Mouse (Mus musculus): ENCODE measurements around the gene G3bp2.
"Not testable (repeated sequence)": the region's sequence is repeated elsewhere in the genome, so short reads cannot be mapped to it uniquely, and the experiment has no call there.

The G3bp2 gene

GRCm38 (mm10) chr5:92083417-92084038 is at the start of gene G3bp2:
Gene G3bp2 (minus strand): TSS chr5:92083719.
- peak; percentile 99 for DNase-seq

- not testable (repeated sequence) for DNase-seq
These were observed 49.5 kb upstream of the G3bp2 start for GRCm38 (mm10) chr5:92133006-92133405.

- DNase-seq, result no peak
These were observed 48.6 kb upstream of the G3bp2 start for GRCm38 (mm10) chr5:92132127-92132526.

- DNase-seq, result no peak
These were observed 46.6 kb upstream of the G3bp2 start for GRCm38 (mm10) chr5:92130040-92130682.

DNA sequence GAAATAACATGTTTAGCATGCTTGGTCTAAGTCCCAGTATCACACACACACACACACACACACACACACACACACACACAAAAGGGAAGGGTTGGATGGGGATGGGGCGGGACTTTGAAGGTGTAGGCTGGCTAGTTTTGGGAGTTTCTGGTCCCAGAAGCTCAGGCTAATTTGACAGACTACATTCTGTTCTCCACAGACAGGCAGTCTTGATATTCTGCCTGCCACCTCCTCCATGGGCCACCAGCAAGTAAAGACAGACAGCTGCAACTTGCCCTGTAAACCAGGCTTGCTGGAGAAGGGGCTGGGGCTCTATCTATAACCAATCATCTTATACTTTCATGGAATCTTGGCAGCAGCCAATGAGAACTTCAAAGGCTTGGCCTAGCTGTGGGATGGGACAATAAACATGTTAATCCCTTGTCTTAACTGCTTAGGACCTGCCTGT is 45.8 kb upstream of the G3bp2 start:
- no peak for DNase-seq

DNA sequence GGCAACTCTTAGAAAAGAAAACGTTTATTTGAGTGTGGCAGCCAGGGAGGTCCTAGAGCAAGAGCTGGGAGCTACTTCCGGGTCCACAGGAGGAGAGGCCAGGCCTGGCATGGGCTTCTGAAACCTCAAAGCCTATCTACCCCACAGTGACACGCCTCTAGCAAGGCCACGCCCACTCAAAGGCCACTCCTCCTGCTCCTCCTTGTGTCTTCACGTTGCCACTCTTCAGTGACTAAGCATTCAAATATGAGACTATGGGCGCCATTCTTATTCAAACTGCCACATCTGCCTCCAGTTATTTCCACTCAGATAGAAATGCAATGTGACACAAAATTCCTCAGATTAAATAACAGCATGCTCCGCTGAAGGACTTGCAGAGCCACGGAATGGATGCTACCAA is 45.1 kb upstream of the G3bp2 start:
- DNase-seq, result peak; percentile 67

DNA sequence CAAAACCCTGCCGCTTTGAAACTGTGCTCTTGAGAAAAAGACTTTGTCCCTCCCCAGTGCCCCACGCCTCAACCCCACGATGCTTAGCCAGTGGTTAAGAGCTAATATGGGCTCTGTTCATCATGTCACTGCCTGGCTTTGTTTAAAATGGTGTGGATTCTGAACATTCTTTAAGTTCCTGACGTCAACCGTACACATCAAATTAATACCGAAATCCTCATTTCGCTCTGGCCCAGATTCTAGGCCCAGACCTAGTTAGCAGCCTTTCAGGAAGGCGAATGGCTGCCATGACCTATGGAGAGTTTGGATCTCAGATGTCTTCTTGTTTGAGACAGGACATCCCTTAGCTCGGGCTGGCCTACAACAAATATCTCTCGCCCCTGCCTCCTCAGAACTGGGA is 44.2 kb upstream of the G3bp2 start:
- DNase-seq, result no peak

- no peak for DNase-seq
These were observed 43.7 kb upstream of the G3bp2 start for GRCm38 (mm10) chr5:92127141-92127625.

DNA sequence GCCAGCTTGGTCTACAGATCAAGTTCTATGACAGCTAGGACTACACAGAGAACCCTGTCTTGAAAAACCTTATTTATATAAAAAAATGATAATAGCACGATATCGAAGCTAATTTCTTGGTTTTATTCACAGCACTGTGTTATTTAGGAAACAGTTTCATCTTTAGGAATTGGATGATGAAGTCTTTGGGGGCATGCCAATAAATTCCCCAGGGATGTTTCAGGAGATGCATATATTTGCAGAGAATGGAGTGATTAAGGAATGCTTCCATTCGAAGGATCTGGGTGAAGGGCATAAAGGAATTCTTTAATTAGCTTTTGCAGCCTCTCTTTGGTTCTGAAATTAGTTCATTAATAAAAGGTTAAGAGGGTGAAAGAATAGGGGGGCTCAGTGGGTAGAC is 41.9 kb upstream of the G3bp2 start:
- no peak for DNase-seq

- no peak for DNase-seq
These were observed 38.1 kb upstream of the G3bp2 start for GRCm38 (mm10) chr5:92121636-92122035.

DNA sequence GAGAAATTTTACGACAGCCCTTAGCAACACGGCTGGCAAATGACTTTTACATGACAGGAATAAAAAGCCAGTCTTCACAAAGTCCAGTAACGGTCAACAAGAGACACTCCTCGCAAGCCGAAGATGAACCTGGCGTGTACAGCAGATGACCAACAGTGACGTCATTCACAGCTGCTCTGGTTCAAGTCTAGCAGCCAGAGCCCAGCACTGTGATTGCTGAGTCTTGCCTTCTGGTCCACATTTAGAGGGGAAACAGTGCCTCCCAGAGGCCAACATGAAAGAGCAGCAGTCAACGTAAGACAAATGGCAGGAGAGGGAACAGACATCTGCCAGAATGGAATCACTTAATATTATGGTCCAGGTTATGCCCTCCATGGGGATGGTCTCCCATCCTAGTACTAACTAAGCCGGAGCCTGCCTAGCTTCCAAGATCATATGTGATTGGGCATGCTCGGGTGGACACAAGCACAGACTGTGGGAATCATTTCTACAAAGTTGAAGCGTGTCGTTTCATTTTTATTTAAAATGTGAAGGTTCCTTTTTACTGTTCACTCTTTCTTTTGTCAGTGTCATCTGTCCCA is 34.4 kb upstream of the G3bp2 start:
- DNase-seq, result peak; percentile 80

DNA sequence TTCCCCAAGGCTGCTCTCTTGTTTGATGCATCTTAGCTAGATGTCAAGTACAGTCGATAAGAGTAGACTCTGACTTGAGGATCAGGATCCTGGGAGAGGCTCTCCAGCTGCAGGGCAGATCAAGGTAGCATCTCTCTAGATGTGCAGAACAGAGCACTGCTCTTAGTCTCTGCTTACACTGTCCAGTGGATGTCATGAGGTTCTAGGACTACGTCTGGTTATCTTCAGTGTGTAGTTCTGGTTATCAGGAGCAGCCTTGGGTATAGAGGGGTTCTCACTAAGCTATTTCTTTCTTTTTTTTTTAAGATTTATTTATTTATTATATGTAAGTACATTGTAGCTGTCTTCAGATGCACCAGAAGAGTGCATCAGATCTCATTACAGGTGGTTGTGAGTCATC is 31.4 kb upstream of the G3bp2 start:
- DNase-seq, result no peak

- no peak for DNase-seq
These were observed 30.7 kb upstream of the G3bp2 start for GRCm38 (mm10) chr5:92114223-92114622.

DNA sequence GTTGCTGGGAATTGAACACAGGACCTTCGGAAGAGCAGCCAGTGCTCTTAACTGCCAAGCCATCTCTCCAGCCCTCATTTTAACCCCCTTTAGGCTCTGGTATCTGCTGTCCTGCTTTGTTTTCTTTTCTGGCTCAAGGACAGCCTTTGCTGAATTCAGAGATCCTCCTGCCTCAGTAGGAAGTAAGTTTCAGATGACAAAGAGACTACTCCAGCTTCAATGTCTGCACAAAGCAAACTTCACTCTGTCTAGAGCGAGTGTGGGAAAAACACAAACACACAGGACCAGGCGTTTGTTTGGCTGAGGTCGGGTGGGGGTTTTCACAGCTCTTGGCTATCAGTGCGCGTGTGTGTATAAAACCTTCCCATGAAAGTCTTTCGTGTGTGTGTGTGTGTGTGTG is 30.0 kb upstream of the G3bp2 start:
- no peak for DNase-seq

- peak; percentile 41 for DNase-seq
These were observed 29.1 kb upstream of the G3bp2 start for GRCm38 (mm10) chr5:92112585-92112984.

DNA sequence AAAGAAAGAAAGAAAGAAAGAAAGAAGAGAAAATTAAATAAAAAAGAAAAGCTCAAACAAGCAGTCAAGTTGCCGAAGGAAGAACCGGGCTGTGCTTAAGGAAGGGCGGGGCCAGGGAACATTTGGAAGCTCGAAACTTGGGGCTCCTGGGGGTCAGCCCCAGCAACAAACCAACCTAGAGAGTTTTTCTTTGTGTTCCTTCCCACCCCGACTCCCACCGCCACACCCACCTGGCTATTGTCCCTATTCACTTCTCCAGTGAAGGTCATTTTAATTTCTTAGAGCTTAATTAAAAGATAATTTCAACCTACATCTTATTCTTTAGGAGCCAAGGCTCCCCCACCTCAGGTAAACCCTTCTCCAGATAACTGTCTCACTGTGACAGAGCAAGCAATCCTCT is 28.7 kb upstream of the G3bp2 start:
- DNase-seq, result peak; percentile 20

DNA sequence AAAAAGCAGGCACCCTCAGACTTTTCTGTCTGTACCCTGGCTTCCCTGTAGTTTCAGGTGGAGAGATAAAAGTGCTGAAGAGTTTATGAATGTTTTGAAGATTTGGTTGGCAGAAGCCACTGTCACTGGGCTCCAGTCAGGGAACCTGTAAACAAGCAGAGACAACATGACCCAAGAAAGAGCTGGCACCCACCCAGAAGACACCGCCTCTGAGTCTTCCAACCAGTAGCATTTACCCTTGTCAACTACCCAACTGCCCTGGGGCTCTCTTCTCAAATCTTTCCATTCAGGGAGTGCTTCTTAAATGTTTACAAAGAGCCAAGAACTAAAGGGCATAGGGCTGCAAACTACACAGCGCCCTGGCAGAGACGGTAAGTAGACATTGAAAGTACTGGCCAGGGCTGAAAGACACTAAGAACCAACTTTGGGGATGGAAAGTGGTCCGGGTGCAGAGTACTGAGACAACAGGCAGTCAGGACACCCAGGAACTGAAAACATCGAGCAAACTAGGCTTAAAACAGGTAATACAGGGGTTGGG is 27.4 kb upstream of the G3bp2 start:
- DNase-seq, result no peak

DNA sequence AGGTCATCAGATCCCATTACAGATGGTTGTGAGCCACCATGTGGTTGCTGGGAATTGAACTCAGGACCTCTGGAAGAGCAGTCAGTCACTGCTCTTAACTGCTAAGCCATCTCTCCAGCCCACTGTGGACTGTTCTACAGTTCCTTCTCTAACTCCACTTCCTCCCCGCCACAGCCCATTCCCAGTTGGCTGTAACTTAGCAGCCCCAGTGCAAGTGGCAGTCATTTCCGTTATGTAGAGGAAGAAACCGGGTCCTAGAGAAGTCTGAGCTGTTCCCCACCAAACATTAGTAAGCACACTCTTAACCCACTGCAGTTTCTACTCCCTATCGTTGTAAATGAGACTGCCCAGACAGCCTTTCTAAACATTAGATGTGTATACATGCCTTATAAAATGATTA is 23.8 kb upstream of the G3bp2 start:
- DNase-seq, result no peak

DNA sequence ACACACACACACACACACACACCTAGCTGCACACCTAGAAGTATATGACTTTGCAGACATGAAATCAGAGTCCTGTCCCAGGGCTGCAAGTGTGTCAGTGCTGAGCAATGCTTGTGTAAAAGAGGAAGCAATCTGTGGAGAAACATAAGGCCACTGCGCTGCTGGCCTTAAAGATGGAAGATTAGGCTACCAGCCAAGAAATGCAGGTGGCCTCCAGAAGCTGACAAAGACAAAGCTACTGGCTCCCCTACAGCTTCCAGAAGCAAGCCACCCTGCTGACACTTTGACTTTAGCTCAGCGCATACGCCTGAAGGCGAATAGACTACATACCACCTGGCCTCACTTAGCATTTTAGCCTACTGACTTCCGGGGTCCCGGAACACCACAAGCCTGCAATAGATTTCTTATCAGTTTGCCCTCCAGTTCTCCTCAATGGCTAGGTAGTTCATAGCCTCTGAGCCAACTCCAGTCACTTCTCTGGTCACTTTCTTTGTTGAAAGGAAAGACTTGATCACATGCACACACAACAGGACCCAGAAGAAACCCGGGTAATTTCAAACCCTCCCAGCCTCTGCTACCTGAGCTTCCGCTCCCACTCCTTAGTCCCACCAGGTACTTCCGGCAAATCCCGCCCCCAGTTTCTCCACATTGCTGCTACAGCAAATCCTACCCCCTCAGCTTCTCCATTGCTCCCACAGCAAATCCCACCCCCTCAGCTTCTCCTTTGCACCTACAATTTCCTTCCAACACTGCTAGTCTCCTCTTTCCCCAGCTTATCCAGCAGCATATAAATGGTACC is 23.0 kb upstream of the G3bp2 start:
- no peak for DNase-seq

GRCm38 (mm10) chr5:92103816-92104415 is 20.4 kb upstream of the G3bp2 start:
- no peak for DNase-seq

- no peak for DNase-seq
These were observed 19.5 kb upstream of the G3bp2 start for GRCm38 (mm10) chr5:92103062-92103461.

DNA sequence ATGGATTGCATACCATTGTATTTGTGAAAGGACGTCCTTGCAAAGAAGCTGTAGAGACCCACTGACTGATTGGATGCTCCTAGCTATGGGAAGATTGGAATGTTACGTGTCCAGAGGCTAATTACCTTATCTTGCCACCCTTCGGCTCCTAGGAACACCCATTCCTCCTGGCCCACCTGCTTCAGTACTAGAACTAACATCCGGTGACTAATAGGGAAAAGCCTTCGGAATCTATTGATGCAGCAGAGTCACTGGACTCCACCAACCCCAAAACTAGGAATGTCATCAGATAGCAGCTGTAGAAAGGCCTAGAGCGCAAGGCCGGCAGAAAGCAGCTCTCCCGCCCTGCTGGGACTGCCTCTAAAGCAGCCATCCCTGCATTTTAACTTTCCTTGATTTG is 18.1 kb upstream of the G3bp2 start:
- DNase-seq, result no peak
